Comparison of ENCODE assay signal across 26 mouse cellular contexts in genomic region chr6:59488386-59488785, GRCm38 (mm10).
DNase-seq lines count a peak whose midpoint lies in the region; ATAC-seq and TF ChIP-seq lines count a peak whose summit lies in the region.
"Had no signal": no experiment of that assay in that cellular context is flagged by ENCODE, and none has a peak within 500 bp of the region (broad histone marks: within the 10 kb centered on the region; RNA-seq: fewer than 3 reads in every experiment).

No protein-coding gene starts in this region.

- peak; percentile 70 to 76 for DNase-seq in cerebellum, postnatal 10 days
- DNase-seq in cerebellum, adult 2 months: no peak
- no peak for DNase-seq in forebrain, embryonic 11.5 days (ENCODE audit: low spot score)
- DNase-seq in left cerebral cortex, postnatal 4 days: peak; percentile 18
- DNase-seq in left cerebral cortex, postnatal 25 days (ENCODE audit: low spot score in 2 of 2): no peak
- peak; percentile 10 for DNase-seq in retina, postnatal 1 day
- DNase-seq: adrenal gland, adult 2 months; cerebellum, adult 9-10 months; gastrocnemius, adult 2 months; gastrocnemius, postnatal 36 days; heart, adult 18-20 months; heart, postnatal 4 days; kidney, adult 9 months; kidney, postnatal 10 days; lung, embryonic 14.5 days; lung, postnatal 14 days; spleen, adult 18-20 months; thymus, postnatal 14 days had no signal

- TF ChIP-seq CTCF in cerebellum, adult 2 months (IDR thresholded peaks at IDR 0.05; ENCODE audit: borderline replicate concordance, insufficient read depth, low read depth, low read length): no peak

- no peak for ATAC-seq in forebrain, embryonic 16.5 days
- no peak for ATAC-seq in forebrain, embryonic 11.5 days (replicated peaks; ENCODE audit: low FRiP score)
- ATAC-seq: activated CD4-positive, CD25-positive, alpha-beta regulatory T cell, adult 4 months; intestine, postnatal 0 days had no signal

- no peak overlapping the region for H3K9ac ChIP-seq in forebrain, embryonic 16.5 days (replicated peaks; ENCODE audit: low read depth, low read length)
- no peak overlapping the region for H3K9ac ChIP-seq in forebrain, embryonic 11.5 days (ENCODE audit: low read length)
- H3K9ac ChIP-seq: limb, embryonic 12.5 days; liver, embryonic 15.5 days; lung, embryonic 14.5 days; neural tube, embryonic 15.5 days had no signal

- no peak for TF ChIP-seq POLR2A in cerebellum, adult 2 months (IDR thresholded peaks at IDR 0.05; ENCODE audit: borderline replicate concordance, insufficient read depth, low read length)

- H3K36me3 ChIP-seq in forebrain, embryonic 16.5 days (ENCODE audit: control insufficient read depth, insufficient read depth): no peaks in the 10 kb centered on the region
- H3K36me3 ChIP-seq in forebrain, embryonic 11.5 days (ENCODE audit: control insufficient read depth, insufficient read depth, low read length): no peaks in the 10 kb centered on the region
- H3K36me3 ChIP-seq: limb, embryonic 12.5 days; liver, embryonic 15.5 days; neural tube, embryonic 15.5 days had no signal

- H3K4me1 ChIP-seq in cerebellum, adult 2 months (ENCODE audit: control insufficient read depth, insufficient read depth, low read length): no peaks in the 10 kb centered on the region
- H3K4me1 ChIP-seq in forebrain, embryonic 16.5 days (replicated peaks; ENCODE audit: control insufficient read depth, insufficient read depth, low read length): peaks cover 3% of the 10 kb centered on the region; the same call in 1 of the 2 replicates
- H3K4me1 ChIP-seq in forebrain, embryonic 11.5 days (replicated peaks; ENCODE audit: control insufficient read depth, insufficient read depth, low read length): no peaks in the 10 kb centered on the region
- H3K4me1 ChIP-seq: limb, embryonic 12.5 days; liver, embryonic 15.5 days; neural tube, embryonic 15.5 days had no signal

- intact Hi-C loops in left cerebral cortex, postnatal 4 days (cut with DNase I): no loop called here
- intact Hi-C loops in left cerebral cortex, postnatal 25 days (cut with DNase I): no loop called here

- 89% methylated on average over 1 of the region's 1 CpGs for WGBS in cerebellum, adult 2 months
- 72% methylated on average over 1 of the region's 1 CpGs for WGBS in forebrain, embryonic 16.5 days
- WGBS in forebrain, embryonic 11.5 days: 80% methylated on average over 1 of the region's 1 CpGs

- no peaks in the 10 kb centered on the region for H3K27me3 ChIP-seq in cerebellum, adult 2 months (ENCODE audit: control insufficient read depth, insufficient read depth, low read length)
- H3K27me3 ChIP-seq in forebrain, embryonic 16.5 days (replicated peaks; ENCODE audit: control insufficient read depth, insufficient read depth, low read length): no peaks in the 10 kb centered on the region
- no peaks in the 10 kb centered on the region for H3K27me3 ChIP-seq in forebrain, embryonic 11.5 days (ENCODE audit: control insufficient read depth, insufficient read depth, low read length)
- H3K27me3 ChIP-seq: CH12.LX; limb, embryonic 12.5 days; liver, embryonic 15.5 days; neural tube, embryonic 15.5 days had no signal

- no peaks in the 10 kb centered on the region for H3K9me3 ChIP-seq in forebrain, embryonic 16.5 days (ENCODE audit: control insufficient read depth, low read length)
- H3K9me3 ChIP-seq in forebrain, embryonic 11.5 days (ENCODE audit: control insufficient read depth, low read length): no peaks in the 10 kb centered on the region
- H3K9me3 ChIP-seq: liver, embryonic 15.5 days; neural tube, embryonic 15.5 days had no signal

- no peak overlapping the region for H3K4me2 ChIP-seq in forebrain, embryonic 16.5 days (ENCODE audit: low read length)
- H3K4me2 ChIP-seq in forebrain, embryonic 11.5 days (ENCODE audit: low read depth, low read length, severe bottlenecking): no peak overlapping the region
- H3K4me2 ChIP-seq: heart, embryonic 11.5 days; limb, embryonic 12.5 days; liver, embryonic 15.5 days; lung, embryonic 14.5 days; neural tube, embryonic 15.5 days had no signal

- H3K4me3 ChIP-seq in cerebellum, adult 2 months (replicated peaks; ENCODE audit: insufficient read depth, low read depth, low read length): no peak overlapping the region
- H3K4me3 ChIP-seq in forebrain, embryonic 16.5 days (replicated peaks; ENCODE audit: low read length): no peak overlapping the region
- H3K4me3 ChIP-seq in forebrain, embryonic 11.5 days (ENCODE audit: low read depth, low read length): no peak overlapping the region
- H3K4me3 ChIP-seq: gastrocnemius, adult 2 months; limb, embryonic 12.5 days; liver, embryonic 15.5 days; neural tube, embryonic 15.5 days had no signal

- no peak overlapping the region for H3K27ac ChIP-seq in cerebellum, adult 2 months (ENCODE audit: insufficient read depth, low read length)
- 0 out of 2 replicates have a peak overlapping the region, but pooled peaks have one; percentile 28 for H3K27ac ChIP-seq in forebrain, embryonic 16.5 days (ENCODE audit: low read length)
- no peak overlapping the region for H3K27ac ChIP-seq in forebrain, embryonic 11.5 days (ENCODE audit: low read depth, low read length)
- H3K27ac ChIP-seq: gastrocnemius, adult 2 months; limb, embryonic 12.5 days; liver, embryonic 15.5 days; neural tube, embryonic 15.5 days had no signal

Comparison
In these comparisons a context has a peak if more than half of its experiments do, and no peak if none do; other contexts are left out.
1. DNase-seq: peak in cerebellum, postnatal 10 days (2 of 2), left cerebral cortex, postnatal 4 days (single experiment) and retina, postnatal 1 day (single experiment); none in cerebellum, adult 2 months (0 of 2), forebrain, embryonic 11.5 days (single experiment) and left cerebral cortex, postnatal 25 days (0 of 2).